Mouse (Mus musculus): ENCODE data around the gene Nlrp2. TPM values are rescaled to one million over a fixed set of nuclear protein-coding genes. Genes with fewer than 3 reads are reported as not detected.

Nlrp2 gene
- total and polyA plus RNA-seq, 3 experiments: not detected

DNA sequence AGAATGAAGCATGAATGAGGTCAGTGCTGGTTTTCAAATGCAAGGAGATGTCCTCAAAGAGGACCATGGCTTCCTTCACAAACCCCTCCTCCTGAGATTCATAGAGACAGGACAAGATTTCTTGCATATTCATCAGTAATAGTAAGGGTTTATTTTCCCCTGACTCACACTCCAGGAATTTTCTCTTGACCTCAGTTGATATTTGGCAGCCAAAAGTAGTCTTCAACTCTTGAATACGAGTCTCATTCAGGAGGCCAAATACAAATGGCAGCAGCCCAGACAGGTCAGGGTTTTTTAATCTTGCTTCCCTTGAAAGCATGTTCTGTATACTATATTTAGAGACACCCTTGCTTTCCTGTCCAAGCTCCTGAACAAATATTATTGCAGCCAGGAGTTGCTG, 23.3 kb downstream of the Nlrp2 start:
- no peak for DNase-seq (ENCODE audit: low read depth, low spot score)
- H3K36me3 ChIP-seq (ENCODE audit: control insufficient read depth in 1 of 2, insufficient read depth in 2 of 2, low read length in 2 of 2): no peaks in the 10 kb centered on the region
- H3K4me1 ChIP-seq (ENCODE audit: control insufficient read depth in 1 of 2, insufficient read depth in 2 of 2, low read length in 2 of 2): no peaks in the 10 kb centered on the region
- H3K9me3 ChIP-seq (replicated peaks; ENCODE audit: insufficient read depth, low read length): no peaks in the 10 kb centered on the region
- no peak overlapping the region for H3K4me3 ChIP-seq (ENCODE audit: control insufficient read depth in 1 of 2, insufficient read depth in 1 of 2, low read depth in 2 of 2, low read length in 2 of 2)
- H3K9ac ChIP-seq (ENCODE audit: control insufficient read depth, low read depth, low read length, poor library complexity, severe bottlenecking): no peak overlapping the region
- TF ChIP-seq NRF1 (IDR thresholded peaks at IDR 0.05; ENCODE audit: insufficient read depth, low read depth, low read length, poor library complexity, severe bottlenecking) (no peak), MAZ (IDR thresholded peaks at IDR 0.05; ENCODE audit: low read depth, low read length) (no peak), CHD1 (IDR thresholded peaks at IDR 0.05; ENCODE audit: low read depth, low read length) (no peak), MYB (IDR thresholded peaks at IDR 0.05; ENCODE audit: low read depth, low read length) (no peak), E2F4 (IDR thresholded peaks at IDR 0.05; ENCODE audit: borderline replicate concordance, low read depth, low read length) (no peak), RAD21 (IDR thresholded peaks at IDR 0.05; ENCODE audit: low read depth, low read length) (no peak), POLR2AphosphoS5 (IDR thresholded peaks at IDR 0.05; ENCODE audit: borderline replicate concordance, low read depth, low read length) (no peak), MEF2A (IDR thresholded peaks at IDR 0.05; ENCODE audit: extremely low read depth, insufficient replicate concordance, low read depth, low read length, poor library complexity, severe bottlenecking) (no peak), ELF1 (IDR thresholded peaks at IDR 0.05; ENCODE audit: low read depth, low read length) (no peak), HCFC1 (IDR thresholded peaks at IDR 0.05; ENCODE audit: low read depth, low read length) (no peak), KAT2A (conservative IDR thresholded peaks at IDR 0.05; ENCODE audit: low read depth, low read length) (no peak)
- no peaks in the 10 kb centered on the region for H3K79me2 ChIP-seq (ENCODE audit: control insufficient read depth, insufficient read depth, low read length, poor library complexity)
- H3K27me3 ChIP-seq (ENCODE audit: control insufficient read depth in 1 of 2, insufficient read depth in 2 of 2, low read length in 2 of 2): no peaks in the 10 kb centered on the region
- H3K27ac ChIP-seq (ENCODE audit: control insufficient read depth, low read depth, low read length): no peak overlapping the region

DNA sequence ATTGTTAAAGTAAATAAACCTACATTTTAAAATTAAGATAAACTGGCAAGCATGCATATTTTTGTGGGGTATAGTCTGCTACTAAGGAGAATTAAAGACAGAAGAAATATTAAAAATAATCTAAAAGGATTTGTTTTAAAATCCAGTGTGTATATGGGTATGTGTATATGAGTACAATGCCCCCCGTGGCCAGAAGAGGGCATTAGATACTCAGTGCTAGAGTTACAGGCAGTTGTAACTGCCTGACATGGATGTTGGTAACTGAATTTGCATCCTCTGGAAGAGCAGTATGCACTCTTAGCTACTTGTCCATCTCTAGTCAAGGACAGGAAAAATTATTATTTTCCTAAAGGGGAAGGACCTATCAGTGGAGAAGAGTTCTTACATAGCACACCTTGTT, 62.6 kb downstream of the Nlrp2 start:
- no peak overlapping the region for H3K9ac ChIP-seq (ENCODE audit: control insufficient read depth, low read depth, low read length, poor library complexity, severe bottlenecking)
- H3K27ac ChIP-seq (ENCODE audit: control insufficient read depth, low read depth, low read length): no peak overlapping the region
- H3K79me2 ChIP-seq (ENCODE audit: control insufficient read depth, insufficient read depth, low read length, poor library complexity): no peaks in the 10 kb centered on the region
- no peaks in the 10 kb centered on the region for H3K27me3 ChIP-seq (ENCODE audit: control insufficient read depth in 1 of 2, insufficient read depth in 2 of 2, low read length in 2 of 2)
- TF ChIP-seq CTCF (IDR thresholded peaks at IDR 0.05 in 2 of 3, conservative IDR thresholded peaks at IDR 0.05 in 1 of 3; ENCODE audit: control insufficient read depth in 1 of 3, insufficient read depth in 1 of 3, low read depth in 2 of 3, low read length in 3 of 3, poor library complexity in 1 of 3, severe bottlenecking in 1 of 3) (peak; percentile 13 to 34 (median 20); a peak in 4 of 6 replicates), BHLHE40 (IDR thresholded peaks at IDR 0.05; ENCODE audit: borderline replicate concordance, low read depth, low read length) (no peak), ZC3H11A (IDR thresholded peaks at IDR 0.05; ENCODE audit: low read depth, low read length) (peak; percentile 3; the same call in 1 of the 2 replicates), NELFE (IDR thresholded peaks at IDR 0.05; ENCODE audit: low read depth, low read length) (no peak), UBTF (IDR thresholded peaks at IDR 0.05; ENCODE audit: borderline replicate concordance, insufficient read depth, low read depth, low read length) (no peak), RAD21 (IDR thresholded peaks at IDR 0.05; ENCODE audit: low read depth, low read length) (peak; percentile 40), POLR2A (IDR thresholded peaks at IDR 0.05; ENCODE audit: control insufficient read depth in 1 of 2, insufficient read depth in 1 of 2, low read depth in 1 of 2, low read length in 2 of 2, poor library complexity in 1 of 2) (no peak), SMC3 (IDR thresholded peaks at IDR 0.05; ENCODE audit: low read depth, low read length) (peak; percentile 23)
- H3K9me3 ChIP-seq (replicated peaks; ENCODE audit: insufficient read depth, low read length): no peaks in the 10 kb centered on the region
- no peaks in the 10 kb centered on the region for H3K36me3 ChIP-seq (ENCODE audit: control insufficient read depth in 1 of 2, insufficient read depth in 2 of 2, low read length in 2 of 2)
- no peak overlapping the region for H3K4me3 ChIP-seq (ENCODE audit: control insufficient read depth in 1 of 2, insufficient read depth in 1 of 2, low read depth in 2 of 2, low read length in 2 of 2)
- no peaks in the 10 kb centered on the region for H3K4me1 ChIP-seq (ENCODE audit: control insufficient read depth in 1 of 2, insufficient read depth in 2 of 2, low read length in 2 of 2)
- peak; percentile 14 for DNase-seq (ENCODE audit: low read depth, low spot score)

Data from MEL (cell line).